Mouse (Mus musculus) kidney, postnatal 14 days (tissue): ENCODE data around the gene Fblim1.
A peak's percentile ranks its signal among the peaks of the same experiment; 100 is the strongest.
"Not testable (repeated sequence)": the region's sequence is repeated elsewhere in the genome, so short reads cannot be mapped to it uniquely, and the experiment has no call there.

Experiments
- DNase-seq: peaks from one replicate; pipeline ENCODE4 v3.0.0; 2022; ENCODE audit warnings: mixed read lengths

Gene Fblim1

DNA sequence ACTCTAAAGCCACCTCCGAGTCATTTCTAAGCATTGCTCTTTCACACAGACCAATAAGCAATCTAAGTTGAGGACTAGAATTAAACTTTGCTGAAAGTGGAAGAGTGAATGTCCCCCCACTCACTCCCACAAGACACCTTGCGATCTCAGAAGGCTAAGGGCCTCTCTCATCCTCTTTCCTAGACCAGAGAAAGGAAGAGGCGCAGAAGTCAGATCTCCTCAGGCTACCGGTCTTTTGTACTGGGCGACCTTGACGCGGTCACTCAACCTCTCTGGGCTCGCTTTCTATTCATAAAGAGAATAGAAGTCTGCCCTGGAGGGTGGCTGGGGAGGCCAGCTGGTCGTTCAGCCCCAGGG lies 7.0 kb downstream of the Fblim1 start:
- no peak for DNase-seq

DNA sequence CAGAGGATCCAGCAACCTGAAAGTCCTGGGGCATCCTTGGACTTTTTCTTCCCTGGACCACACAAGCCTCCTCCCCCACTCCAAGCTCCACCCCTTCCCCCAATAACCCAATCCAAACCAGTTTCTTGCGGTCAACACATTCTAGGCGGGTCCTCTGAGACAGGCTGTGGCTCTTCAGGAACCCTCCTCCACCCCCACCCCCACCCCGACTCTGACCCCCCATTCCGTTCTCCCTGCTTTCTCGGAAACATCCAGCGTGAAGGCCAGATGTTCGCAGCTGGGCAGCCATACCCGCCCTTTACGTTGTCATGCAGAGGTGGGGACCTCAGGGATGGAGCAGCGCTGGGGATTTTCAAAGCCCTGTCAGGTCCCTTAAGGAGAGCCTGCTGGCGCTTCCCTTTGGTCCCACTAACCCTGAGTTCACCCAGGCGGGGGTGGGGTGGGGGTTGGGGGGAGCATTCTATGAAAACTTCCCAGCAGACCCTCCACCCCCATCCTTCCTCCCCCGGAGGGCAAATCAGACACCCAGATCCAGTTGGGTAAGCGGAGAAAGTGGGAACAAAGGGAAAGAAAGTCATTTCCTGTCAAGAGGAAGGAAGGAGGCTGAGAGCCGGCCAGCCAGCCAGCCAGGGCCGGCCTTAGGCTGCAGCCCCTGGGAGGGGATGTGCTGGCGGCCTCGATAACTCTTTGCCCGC lies 7.5 kb downstream of the Fblim1 start:
- peak; percentile 83 for DNase-seq

DNA sequence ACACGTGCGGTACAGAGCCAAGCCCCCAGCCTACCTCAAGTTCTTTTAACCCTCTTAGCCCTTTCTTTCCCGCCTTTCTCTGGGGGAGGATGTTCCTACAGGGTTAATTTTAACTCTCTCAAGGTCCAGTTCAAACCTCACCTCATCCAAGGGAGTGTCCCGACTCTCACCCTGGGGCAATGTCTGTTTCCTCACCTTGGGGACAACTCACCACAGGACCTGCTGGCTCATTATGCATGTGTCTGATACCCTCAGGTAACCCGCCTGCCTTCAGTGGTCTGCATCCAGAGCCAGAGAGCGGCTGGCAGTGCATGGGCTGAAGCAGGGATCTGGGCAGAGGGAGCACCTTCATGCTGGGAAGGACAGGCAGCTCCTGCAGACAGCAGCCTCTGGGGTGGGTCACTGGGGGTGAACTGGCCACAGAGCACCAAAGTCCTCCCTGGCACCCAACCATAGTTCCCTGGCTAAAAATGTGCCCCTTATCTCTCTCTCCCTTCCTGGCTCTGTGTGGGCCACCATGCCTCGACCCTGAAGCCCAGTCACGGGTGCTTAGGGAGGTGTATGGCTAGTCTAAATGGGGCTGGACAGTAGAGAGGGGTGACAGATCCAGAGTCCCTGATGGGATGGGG lies 9.1 kb downstream of the Fblim1 start:
- DNase-seq: no peak

DNA sequence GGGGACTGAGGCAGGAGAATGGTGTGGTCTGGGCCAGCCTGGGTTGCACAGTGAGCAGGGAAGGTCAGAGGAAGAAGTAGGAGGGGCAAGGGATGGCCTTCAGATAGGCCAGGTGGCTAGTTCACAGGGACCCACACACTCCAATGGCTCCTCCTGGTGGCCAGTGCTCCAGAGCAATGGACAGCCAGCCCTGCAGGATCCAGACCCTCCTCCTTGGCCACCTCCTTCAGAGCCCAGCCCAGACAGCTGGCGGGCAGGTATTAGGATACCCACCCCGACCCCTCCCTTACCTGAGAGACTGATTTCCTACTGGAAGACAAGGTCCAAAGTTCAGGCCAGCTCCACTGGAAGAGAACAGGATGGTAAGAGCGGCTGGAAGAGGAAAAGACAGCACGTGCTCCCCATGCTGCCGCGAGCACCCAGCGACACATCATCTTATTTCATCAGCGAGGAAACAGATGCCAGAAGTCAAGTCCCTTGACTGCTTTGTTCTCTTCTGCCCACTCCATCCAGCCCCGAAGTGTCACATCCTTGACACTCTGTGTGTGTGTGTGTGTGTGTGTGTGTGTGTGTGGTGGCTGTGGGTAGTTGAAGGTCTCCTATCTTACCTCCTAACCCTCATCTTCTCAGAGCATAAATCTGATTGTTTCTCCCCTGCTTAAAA lies 10.2 kb downstream of the Fblim1 start:
- DNase-seq: peak; percentile 70

- DNase-seq: no peak
Measured at GRCm38 (mm10) chr4:141595138-141595537, 10.8 kb downstream of the Fblim1 start.

DNA sequence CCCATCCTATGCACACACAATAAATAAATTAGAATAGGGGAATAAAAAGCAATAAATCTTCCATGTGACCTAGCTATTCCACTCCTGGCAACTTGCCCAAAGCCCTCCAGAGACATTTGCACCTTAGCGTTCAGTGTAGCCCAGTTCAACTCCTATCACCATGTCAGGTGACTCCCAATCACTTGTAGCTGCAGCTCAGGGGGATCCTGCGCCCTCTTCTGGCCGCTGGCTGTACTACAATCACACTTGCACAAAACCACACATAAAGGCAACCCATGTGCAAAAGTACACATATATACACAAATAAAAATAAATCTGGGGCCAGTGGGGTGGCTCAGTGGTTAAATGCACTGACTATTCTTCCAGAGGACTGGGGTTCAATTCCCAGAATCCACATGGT lies 14.3 kb downstream of the Fblim1 start:
- no peak for DNase-seq

GRCm38 (mm10) chr4:141583919-141584318 lies 22.0 kb downstream of the Fblim1 start:
- no peak for DNase-seq

DNA sequence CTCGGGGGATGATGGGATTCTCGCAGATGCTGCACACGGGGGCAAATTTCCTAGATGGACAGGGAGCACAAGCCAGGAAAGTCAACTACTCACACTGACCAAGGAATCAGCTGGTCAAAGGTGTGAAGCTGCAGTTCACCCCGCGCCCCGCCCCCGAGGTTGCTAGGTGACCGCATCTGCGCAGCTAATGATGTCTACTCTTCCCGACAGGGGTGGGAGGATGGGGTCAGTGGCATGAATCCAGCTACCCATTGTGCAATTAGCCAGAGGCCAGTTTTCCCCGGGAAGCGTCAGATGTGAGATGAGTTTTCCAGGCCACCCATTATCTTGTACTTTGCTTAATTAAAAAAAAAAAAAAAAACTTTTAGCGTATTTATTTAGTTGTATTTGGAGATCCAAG lies 24.8 kb downstream of the Fblim1 start:
- DNase-seq: no peak

DNA sequence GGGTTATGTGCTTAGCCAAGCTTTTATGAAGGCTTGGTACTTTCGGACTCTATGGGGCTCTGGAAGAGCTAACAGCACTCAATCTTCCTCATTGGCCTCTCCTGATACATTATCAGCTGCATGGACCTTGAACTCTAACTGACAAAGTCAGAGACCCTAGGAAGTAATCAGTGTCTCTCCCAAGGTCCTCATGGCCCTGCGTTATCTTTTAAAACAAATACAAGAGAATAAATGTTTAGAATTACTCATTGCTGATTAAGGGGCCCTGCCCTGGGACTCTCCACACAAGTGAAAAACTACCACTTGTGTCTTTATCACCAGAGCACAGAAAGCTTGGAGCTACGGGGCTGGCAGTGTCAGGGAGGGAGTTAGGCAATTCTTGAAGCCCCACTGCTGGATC lies 27.1 kb downstream of the Fblim1 start:
- DNase-seq: no peak

- DNase-seq: no peak
Measured at GRCm38 (mm10) chr4:141576877-141577276, 29.0 kb downstream of the Fblim1 start.

DNA sequence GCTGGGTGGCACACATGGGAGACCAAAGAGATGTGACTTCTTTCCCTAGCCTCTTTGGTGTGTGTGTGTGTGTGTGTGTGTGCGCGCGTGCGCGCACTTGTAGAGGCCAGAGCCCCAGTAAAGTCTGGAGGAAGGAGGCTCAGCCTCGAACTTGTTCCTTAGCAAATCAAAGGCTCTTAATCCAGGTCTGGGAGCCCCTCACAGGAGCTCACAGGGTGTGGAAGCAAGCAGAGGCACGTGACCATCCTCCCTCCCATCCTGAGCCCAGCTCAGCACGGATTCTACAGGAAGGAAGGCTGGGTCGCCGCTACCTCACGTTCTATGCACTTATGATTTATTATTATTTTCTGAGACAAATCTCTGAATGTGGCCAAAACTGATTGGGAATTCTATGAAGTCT lies 29.5 kb downstream of the Fblim1 start:
- DNase-seq: no peak

GRCm38 (mm10) chr4:141574789-141575702 lies 30.9 kb downstream of the Fblim1 start:
- peak; percentile 90 for DNase-seq

DNA sequence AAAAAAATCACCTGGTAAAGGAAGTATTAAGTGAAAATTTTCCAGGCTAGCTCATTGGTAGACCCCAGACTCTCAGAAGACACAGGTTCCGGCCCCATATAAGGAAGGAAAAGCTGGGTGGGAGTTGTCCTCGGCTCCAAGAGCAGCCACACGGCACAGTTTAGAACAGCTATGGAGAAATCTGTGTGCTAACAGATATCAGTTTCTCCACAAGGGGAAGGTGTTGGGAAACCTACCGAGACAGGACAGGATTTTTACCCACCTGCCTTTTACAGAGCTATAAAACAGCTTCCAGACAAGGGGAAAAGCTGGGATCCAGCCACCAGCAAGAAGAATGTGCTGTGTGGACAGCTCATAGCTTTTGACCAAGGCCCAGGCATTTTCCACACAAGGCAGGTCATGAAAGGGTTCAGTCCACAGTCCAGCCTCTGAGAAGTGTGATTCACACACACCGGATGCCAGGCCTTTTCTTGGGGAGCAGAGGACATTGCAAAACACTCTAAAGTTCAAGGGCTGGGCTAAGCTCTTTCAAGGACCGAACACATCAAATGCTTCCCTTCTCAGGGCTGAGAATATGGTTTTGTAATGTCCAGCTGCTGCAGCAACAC lies 32.4 kb downstream of the Fblim1 start:
- peak; percentile 83 for DNase-seq

DNA sequence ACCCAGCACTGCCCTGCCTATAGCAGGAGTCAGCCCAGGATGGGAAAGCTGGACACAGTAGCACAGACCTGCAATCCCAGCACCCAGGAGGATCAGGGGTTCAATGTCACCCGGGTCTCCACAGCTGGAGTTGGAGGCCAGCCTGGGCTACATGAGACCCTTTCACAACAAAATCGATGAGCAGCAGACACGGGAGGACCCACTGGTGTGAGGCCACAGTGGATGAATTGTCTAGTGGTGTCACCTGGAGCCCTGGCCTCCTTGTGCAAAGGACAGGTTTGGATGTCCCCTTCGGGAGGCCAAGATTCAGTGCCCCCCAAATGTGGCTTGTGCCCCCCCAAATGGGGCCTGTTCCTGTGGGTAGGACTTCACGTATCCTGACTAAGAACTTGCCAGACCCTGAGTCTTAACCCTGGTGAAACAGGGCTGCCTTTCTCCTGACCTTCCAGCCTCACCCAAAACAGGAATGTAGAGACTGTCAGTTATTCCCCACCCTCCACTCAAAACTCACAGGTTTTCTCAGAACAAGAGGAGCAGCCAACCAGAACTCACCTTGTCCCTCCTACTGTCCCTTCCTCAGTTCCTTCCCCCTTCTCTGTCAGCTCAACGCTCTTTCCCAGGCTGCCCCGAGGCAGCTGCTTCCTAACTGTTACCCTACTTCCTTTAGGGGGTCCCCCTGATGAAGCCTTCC lies 33.1 kb downstream of the Fblim1 start:
- DNase-seq: peak; percentile 38

DNA sequence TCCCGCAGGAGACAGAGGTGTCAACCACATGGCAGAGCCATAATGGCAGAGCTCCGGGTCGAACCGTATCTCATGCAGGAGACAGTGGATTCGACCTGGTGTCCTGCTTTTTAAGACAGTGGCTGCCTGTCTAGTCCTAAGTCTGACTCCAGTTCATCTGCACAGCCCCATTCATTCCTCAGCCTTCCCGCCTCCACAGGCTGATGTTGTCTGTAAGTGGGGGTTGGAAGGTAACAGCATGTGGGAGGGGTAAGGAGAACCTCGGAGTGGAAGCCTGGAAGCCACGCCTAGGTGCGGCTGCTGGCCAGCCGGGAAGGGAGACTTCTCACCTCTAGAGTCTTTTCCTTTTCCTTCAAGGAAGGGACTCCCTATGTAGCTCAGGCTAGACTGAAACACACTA lies 34.0 kb downstream of the Fblim1 start:
- DNase-seq: no peak

DNA sequence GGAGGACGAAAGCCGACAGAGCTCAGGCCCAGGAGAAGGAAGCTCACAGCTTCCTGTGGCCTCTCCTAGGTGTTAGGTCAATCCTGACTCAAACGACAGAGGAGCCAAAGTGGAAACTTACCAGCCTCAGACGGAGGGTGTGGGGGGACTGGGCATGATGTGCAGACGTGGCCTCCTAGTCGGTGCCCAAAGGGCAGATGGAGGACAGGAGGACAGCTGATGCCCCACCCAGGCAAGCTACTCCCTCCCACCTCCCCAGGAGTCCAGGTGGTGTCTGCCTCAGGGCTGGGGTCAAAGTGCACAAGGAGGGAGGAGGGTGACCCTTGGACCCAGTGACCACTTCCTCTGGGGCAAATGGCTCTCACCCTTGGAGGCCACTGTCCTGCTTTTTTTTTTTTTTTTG lies 34.6 kb downstream of the Fblim1 start:
- peak; percentile 85 for DNase-seq

DNA sequence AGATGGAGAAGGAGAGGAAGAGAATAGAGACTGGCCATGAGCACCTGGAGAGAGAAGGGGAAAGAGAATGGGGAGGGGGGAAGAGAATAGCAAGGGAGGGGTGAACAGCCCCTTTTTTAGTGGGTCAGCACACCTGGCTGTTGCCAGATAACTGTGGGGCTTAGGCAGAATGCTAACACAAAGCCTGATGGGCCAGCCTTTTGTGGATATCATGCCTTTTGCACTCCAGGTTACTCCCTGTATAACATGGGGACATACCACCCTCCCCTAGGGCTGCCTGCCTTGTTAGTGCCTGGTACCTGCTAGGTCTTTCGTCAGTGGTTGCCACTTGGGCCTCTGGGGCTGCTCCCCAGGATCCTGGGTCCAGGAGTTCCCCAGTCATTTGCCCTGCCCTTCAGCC lies 35.1 kb downstream of the Fblim1 start:
- DNase-seq: no peak

DNA sequence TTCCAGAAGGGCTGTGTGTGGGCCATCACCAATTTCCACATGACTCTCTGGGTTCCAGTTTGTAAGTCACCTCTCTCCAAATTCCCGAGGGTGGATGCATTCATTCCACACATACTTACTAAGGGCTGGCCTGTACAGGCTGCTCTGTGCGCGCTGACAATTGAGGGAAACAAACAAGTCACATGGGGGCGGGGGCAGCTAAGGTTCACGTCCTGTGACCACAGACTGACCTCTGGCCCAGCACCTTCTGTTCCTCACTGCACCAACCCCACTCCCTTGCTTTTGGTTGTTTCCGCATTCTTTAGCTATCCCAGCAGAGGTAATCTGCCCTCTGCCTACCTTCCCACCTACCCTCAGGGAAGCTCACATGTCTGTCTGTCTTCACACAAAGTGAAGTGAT lies 35.9 kb downstream of the Fblim1 start:
- DNase-seq: peak; percentile 89

GRCm38 (mm10) chr4:141568966-141569365 lies 36.9 kb downstream of the Fblim1 start:
- no peak for DNase-seq

DNA sequence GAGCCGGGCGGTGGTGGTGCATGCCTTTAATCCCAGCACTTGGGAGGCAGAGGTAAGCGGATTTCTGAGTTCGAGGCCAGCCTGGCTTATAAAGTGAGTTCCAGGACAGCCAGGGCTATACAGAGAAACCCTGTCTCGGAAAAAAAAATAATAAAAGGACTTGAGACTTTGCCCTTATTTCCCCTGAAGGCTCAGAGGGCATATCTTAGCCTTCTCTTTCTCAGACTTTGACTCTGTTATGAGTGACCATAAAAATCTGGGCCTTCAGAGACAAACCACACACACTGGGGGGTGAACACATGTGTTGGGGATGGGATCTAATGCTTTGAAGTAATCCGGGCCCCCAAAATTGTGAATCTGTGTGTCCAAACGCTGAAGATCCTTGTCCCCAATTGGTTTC lies 38.7 kb downstream of the Fblim1 start:
- not testable (repeated sequence) for DNase-seq

- no peak for DNase-seq
Measured at GRCm38 (mm10) chr4:141566187-141566586, 39.7 kb downstream of the Fblim1 start.

GRCm38 (mm10) chr4:141565325-141565724 lies 40.6 kb downstream of the Fblim1 start:
- peak; percentile 53 for DNase-seq
